Mouse (Mus musculus) ovary, postnatal 36 days (tissue): Measurements from ENCODE around the gene Xk.
"Not testable (repeated sequence)": the region's sequence is repeated elsewhere in the genome, so short reads cannot be mapped to it uniquely, and the experiment has no call there.

Experiments
- DNase-seq: peaks from one replicate; pipeline ENCODE4 v3.0.0; 2022; ENCODE audit warnings: low spot score, mixed read lengths

Gene Xk

DNA sequence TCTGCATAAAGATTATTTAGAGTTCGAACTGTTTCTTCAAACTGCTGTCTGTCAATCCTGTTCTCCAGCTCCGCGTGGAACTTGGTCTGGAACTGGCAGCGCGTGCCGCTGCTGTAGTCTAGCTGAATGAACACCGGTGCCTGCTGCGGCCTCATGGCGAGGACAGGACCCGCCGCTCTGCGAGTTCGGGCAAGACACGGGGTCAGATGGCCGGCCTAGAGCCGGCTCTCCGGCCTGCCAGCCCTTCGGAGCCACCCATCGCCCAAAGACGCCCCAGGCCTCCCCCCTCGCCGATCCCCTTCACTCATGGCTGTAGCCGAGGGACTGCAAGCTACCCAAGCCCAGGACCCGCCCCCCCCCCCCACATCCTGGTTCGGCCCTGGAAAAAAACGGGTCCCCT is 55.4 kb downstream of the Xk start:
- not testable (repeated sequence) for DNase-seq

DNA sequence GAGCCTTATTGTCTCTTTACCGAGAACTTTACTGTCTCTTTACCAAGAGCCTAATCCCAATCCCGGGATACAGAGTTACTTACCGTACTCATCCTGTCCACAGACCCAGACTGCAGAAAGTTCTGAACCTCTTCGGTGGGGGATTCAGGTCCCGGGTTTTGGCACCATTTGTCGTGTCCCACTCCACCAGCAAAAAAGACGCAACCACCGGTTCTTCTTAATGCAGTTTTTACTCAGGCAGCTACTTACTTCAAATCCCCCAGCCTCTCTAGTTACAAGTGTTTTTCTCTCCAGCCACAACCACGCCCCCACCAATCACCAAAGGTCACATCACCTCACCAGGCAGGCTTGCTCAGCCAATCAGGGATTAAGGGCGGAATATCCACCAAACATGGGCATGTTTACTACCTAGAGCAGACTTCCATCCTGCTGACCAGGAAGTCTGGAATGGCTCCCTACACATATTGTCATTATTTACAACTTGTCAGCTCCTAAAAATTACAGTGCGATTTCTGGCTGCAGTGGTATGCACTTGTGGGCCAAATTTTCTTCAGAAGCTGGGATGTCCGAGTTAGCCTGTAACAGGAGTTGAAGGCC is 59.9 kb downstream of the Xk start:
- DNase-seq = not testable (repeated sequence)

DNA sequence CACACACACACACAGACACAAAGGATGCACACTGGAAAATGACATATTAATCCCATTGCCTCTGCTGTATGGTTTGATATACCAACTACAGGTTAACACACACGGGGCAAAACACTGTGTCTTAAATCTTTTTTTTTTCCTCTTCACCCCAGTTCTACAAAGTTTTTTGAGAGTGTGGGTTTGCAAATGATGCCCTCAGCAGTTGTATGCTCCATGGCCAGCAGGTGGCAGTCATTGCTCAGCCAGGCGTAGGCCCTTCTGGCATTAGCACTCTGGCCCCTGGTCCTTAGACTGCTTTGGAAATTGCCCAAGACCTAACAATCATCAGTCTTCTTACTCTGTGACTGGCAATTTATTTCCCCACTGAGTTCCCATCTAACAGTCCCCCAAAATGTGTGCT is 60.5 kb downstream of the Xk start:
- DNase-seq = peak; percentile 76

DNA sequence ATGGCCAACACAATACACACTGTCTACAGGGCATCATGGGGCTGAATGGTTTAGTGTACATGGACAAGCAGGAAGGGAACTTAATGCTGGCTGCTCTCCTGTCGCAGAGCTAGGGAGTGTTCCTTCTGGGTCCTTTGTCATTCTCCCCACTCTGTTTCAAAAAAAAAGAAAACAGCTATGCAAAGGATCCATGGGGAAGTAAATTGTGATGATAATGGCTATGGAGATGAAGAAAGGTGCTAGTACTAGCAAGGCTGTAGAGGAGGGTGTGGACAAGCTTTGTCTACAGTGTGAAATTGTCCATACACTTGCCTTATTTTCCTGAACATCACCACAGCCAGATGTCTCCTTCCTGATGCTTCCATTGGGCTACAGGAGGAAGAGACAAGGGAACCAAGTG is 62.4 kb downstream of the Xk start:
- DNase-seq = not testable (repeated sequence)

DNA sequence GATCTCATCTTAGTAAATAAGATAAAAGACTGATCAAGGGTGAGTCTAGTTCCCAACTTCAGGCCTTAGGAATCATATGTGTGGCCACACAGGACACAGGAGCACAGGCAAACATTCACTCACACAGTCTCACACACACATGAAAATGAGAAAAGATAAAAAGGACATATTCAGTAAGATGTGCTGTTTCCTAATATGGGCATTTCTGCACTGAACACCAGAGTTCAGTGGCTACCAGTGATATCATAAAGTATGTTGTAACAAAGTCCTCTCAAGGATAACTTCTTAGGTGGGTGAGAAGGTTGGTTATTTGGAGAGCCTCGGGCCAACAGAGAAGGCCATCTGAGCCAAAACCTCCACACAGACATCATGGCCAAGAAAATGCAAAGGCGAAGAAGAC is 77.8 kb downstream of the Xk start, which contains the start of gene H2al1k:
Gene H2al1k, plus strand, starts transcription at position 301 of the 400 bp plus-strand sequence.
- not testable (repeated sequence) for DNase-seq
